Mouse (Mus musculus): ENCODE measurements around the gene Spink4. TPM values are rescaled to one million over a fixed set of nuclear protein-coding genes. Genes with fewer than 3 reads are reported as not detected.

Spink4 gene
- polyA plus RNA-seq, 1 experiment from 2014 or later: 12.1 TPM

GRCm38 (mm10) chr4:40876814-40877371 is 43.0 kb upstream of the Spink4 start:
- peaks cover 24 to 38% of the 10 kb centered on the region in 2 experiments for H3K4me1 ChIP-seq (ENCODE audit: control insufficient read depth in 2 of 2, insufficient read depth in 2 of 2, low read length in 2 of 2)
- peak overlapping the region; percentile 51 for H3K4me2 ChIP-seq (ENCODE audit: low read length)
- peak overlapping the region; percentile 63 to 70 for H3K27ac ChIP-seq (replicated peaks in 1 of 2; ENCODE audit: control insufficient read depth in 1 of 2, insufficient read depth in 1 of 2, low read depth in 2 of 2, low read length in 2 of 2)
- WGBS: 9% methylated on average over 12 of the region's 12 CpGs
- no peak overlapping the region for H3K4me3 ChIP-seq (ENCODE audit: control insufficient read depth in 1 of 2, insufficient read depth in 1 of 2, low read depth in 1 of 2, low read length in 2 of 2)
- ATAC-seq (ENCODE audit: insufficient number of reproducible peaks, insufficient read depth, low FRiP score, low read depth): peak; percentile 70
- H3K9ac ChIP-seq (ENCODE audit: low read length): peak overlapping the region; percentile 39; the same call in 1 of the 2 replicates
- H3K36me3 ChIP-seq (ENCODE audit: control insufficient read depth, insufficient read depth, low read length): no peaks in the 10 kb centered on the region
- H3K27me3 ChIP-seq (ENCODE audit: control insufficient read depth, insufficient read depth, low read length): no peaks in the 10 kb centered on the region
- no peaks in the 10 kb centered on the region for H3K9me3 ChIP-seq (ENCODE audit: control insufficient read depth, low read length)

GRCm38 (mm10) chr4:40877528-40877927 is 42.3 kb upstream of the Spink4 start:
- Histone ChIP-seq H3K36me3 (ENCODE audit: control insufficient read depth, insufficient read depth, low read length) (no peaks in the 10 kb centered on the region), H3K4me2 (ENCODE audit: low read length) (peak overlapping the region; percentile 51), H3K4me3 (ENCODE audit: control insufficient read depth in 1 of 2, insufficient read depth in 1 of 2, low read depth in 1 of 2, low read length in 2 of 2) (no peak overlapping the region), H3K9me3 (ENCODE audit: control insufficient read depth, low read length) (no peaks in the 10 kb centered on the region), H3K27me3 (ENCODE audit: control insufficient read depth, insufficient read depth, low read length) (no peaks in the 10 kb centered on the region), H3K9ac (ENCODE audit: low read length) (peak overlapping the region; percentile 39; the same call in 1 of the 2 replicates), H3K4me1 (ENCODE audit: control insufficient read depth in 2 of 2, insufficient read depth in 2 of 2, low read length in 2 of 2) (peaks cover 24 to 38% of the 10 kb centered on the region in 2 experiments), H3K27ac (replicated peaks in 1 of 2; ENCODE audit: control insufficient read depth in 1 of 2, insufficient read depth in 1 of 2, low read depth in 2 of 2, low read length in 2 of 2) (peak overlapping the region; percentile 63 to 70)
- 64% methylated on average over 5 of the region's 5 CpGs for WGBS
- no peak for ATAC-seq (ENCODE audit: insufficient number of reproducible peaks, insufficient read depth, low FRiP score, low read depth)

- H3K4me2 ChIP-seq (ENCODE audit: low read length): no peak overlapping the region
- H3K27me3 ChIP-seq (ENCODE audit: control insufficient read depth, insufficient read depth, low read length): no peaks in the 10 kb centered on the region
- no peak overlapping the region for H3K4me3 ChIP-seq (ENCODE audit: control insufficient read depth in 1 of 2, insufficient read depth in 1 of 2, low read depth in 1 of 2, low read length in 2 of 2)
- 0 out of 4 replicates have a peak, but pooled peaks cover 0 to 2% of the 10 kb centered on the region in 2 experiments for H3K4me1 ChIP-seq (ENCODE audit: control insufficient read depth in 2 of 2, insufficient read depth in 2 of 2, low read length in 2 of 2)
- WGBS: 89% methylated on average over 10 of the region's 10 CpGs
- no peak for ATAC-seq (ENCODE audit: insufficient number of reproducible peaks, insufficient read depth, low FRiP score, low read depth)
- no peaks in the 10 kb centered on the region for H3K36me3 ChIP-seq (ENCODE audit: control insufficient read depth, insufficient read depth, low read length)
- H3K9ac ChIP-seq (ENCODE audit: low read length): no peak overlapping the region
- no peak overlapping the region for H3K27ac ChIP-seq (replicated peaks in 1 of 2; ENCODE audit: control insufficient read depth in 1 of 2, insufficient read depth in 1 of 2, low read depth in 2 of 2, low read length in 2 of 2)
- no peaks in the 10 kb centered on the region for H3K9me3 ChIP-seq (ENCODE audit: control insufficient read depth, low read length)
Measured at GRCm38 (mm10) chr4:40883200-40883599, 36.7 kb upstream of the Spink4 start.

- Histone ChIP-seq H3K27me3 (ENCODE audit: control insufficient read depth, insufficient read depth, low read length) (no peaks in the 10 kb centered on the region), H3K4me1 (ENCODE audit: control insufficient read depth in 2 of 2, insufficient read depth in 2 of 2, low read length in 2 of 2) (0 out of 4 replicates have a peak, but pooled peaks cover 0 to 2% of the 10 kb centered on the region in 2 experiments), H3K4me3 (ENCODE audit: control insufficient read depth in 1 of 2, insufficient read depth in 1 of 2, low read depth in 1 of 2, low read length in 2 of 2) (no peak overlapping the region), H3K9me3 (ENCODE audit: control insufficient read depth, low read length) (no peaks in the 10 kb centered on the region), H3K36me3 (ENCODE audit: control insufficient read depth, insufficient read depth, low read length) (no peaks in the 10 kb centered on the region), H3K9ac (ENCODE audit: low read length) (no peak overlapping the region), H3K27ac (replicated peaks in 1 of 2; ENCODE audit: control insufficient read depth in 1 of 2, insufficient read depth in 1 of 2, low read depth in 2 of 2, low read length in 2 of 2) (no peak overlapping the region), H3K4me2 (ENCODE audit: low read length) (no peak overlapping the region)
- WGBS: 82% methylated on average over 12 of the region's 12 CpGs
- ATAC-seq (ENCODE audit: insufficient number of reproducible peaks, insufficient read depth, low FRiP score, low read depth): no peak
Measured at GRCm38 (mm10) chr4:40884282-40885165, 35.3 kb upstream of the Spink4 start.

- 88% methylated on average over 2 of the region's 2 CpGs for WGBS
- Histone ChIP-seq H3K9ac (ENCODE audit: low read length) (no peak overlapping the region), H3K4me1 (ENCODE audit: control insufficient read depth in 2 of 2, insufficient read depth in 2 of 2, low read length in 2 of 2) (0 out of 4 replicates have a peak, but pooled peaks cover 0 to 2% of the 10 kb centered on the region in 2 experiments), H3K27ac (replicated peaks in 1 of 2; ENCODE audit: control insufficient read depth in 1 of 2, insufficient read depth in 1 of 2, low read depth in 2 of 2, low read length in 2 of 2) (no peak overlapping the region), H3K9me3 (ENCODE audit: control insufficient read depth, low read length) (no peaks in the 10 kb centered on the region), H3K27me3 (ENCODE audit: control insufficient read depth, insufficient read depth, low read length) (no peaks in the 10 kb centered on the region), H3K4me2 (ENCODE audit: low read length) (no peak overlapping the region), H3K4me3 (ENCODE audit: control insufficient read depth in 1 of 2, insufficient read depth in 1 of 2, low read depth in 1 of 2, low read length in 2 of 2) (no peak overlapping the region), H3K36me3 (ENCODE audit: control insufficient read depth, insufficient read depth, low read length) (no peaks in the 10 kb centered on the region)
- ATAC-seq (ENCODE audit: insufficient number of reproducible peaks, insufficient read depth, low FRiP score, low read depth): no peak
Measured at GRCm38 (mm10) chr4:40885166-40885525, 34.7 kb upstream of the Spink4 start.

GRCm38 (mm10) chr4:40885883-40886282 is 34.0 kb upstream of the Spink4 start:
- Histone ChIP-seq H3K4me3 (ENCODE audit: control insufficient read depth in 1 of 2, insufficient read depth in 1 of 2, low read depth in 1 of 2, low read length in 2 of 2) (no peak overlapping the region), H3K4me1 (ENCODE audit: control insufficient read depth in 2 of 2, insufficient read depth in 2 of 2, low read length in 2 of 2) (0 out of 4 replicates have a peak, but pooled peaks cover 0 to 2% of the 10 kb centered on the region in 2 experiments), H3K27ac (replicated peaks in 1 of 2; ENCODE audit: control insufficient read depth in 1 of 2, insufficient read depth in 1 of 2, low read depth in 2 of 2, low read length in 2 of 2) (no peak overlapping the region), H3K27me3 (ENCODE audit: control insufficient read depth, insufficient read depth, low read length) (no peaks in the 10 kb centered on the region), H3K4me2 (ENCODE audit: low read length) (no peak overlapping the region), H3K36me3 (ENCODE audit: control insufficient read depth, insufficient read depth, low read length) (no peaks in the 10 kb centered on the region), H3K9me3 (ENCODE audit: control insufficient read depth, low read length) (no peaks in the 10 kb centered on the region), H3K9ac (ENCODE audit: low read length) (no peak overlapping the region)
- WGBS: 45% methylated on average over 4 of the region's 4 CpGs
- no peak for ATAC-seq (ENCODE audit: insufficient number of reproducible peaks, insufficient read depth, low FRiP score, low read depth)

GRCm38 (mm10) chr4:40888839-40889238 is 31.0 kb upstream of the Spink4 start:
- ATAC-seq (ENCODE audit: insufficient number of reproducible peaks, insufficient read depth, low FRiP score, low read depth): no peak
- Histone ChIP-seq H3K9me3 (ENCODE audit: control insufficient read depth, low read length) (no peaks in the 10 kb centered on the region), H3K9ac (ENCODE audit: low read length) (no peak overlapping the region), H3K4me3 (ENCODE audit: control insufficient read depth in 1 of 2, insufficient read depth in 1 of 2, low read depth in 1 of 2, low read length in 2 of 2) (no peak overlapping the region), H3K36me3 (ENCODE audit: control insufficient read depth, insufficient read depth, low read length) (no peaks in the 10 kb centered on the region), H3K27ac (replicated peaks in 1 of 2; ENCODE audit: control insufficient read depth in 1 of 2, insufficient read depth in 1 of 2, low read depth in 2 of 2, low read length in 2 of 2) (no peak overlapping the region), H3K4me2 (ENCODE audit: low read length) (no peak overlapping the region), H3K4me1 (ENCODE audit: control insufficient read depth in 2 of 2, insufficient read depth in 2 of 2, low read length in 2 of 2) (0 out of 4 replicates have a peak, but pooled peaks cover 0 to 2% of the 10 kb centered on the region in 2 experiments), H3K27me3 (ENCODE audit: control insufficient read depth, insufficient read depth, low read length) (no peaks in the 10 kb centered on the region)
- 62% methylated on average over 11 of the region's 11 CpGs for WGBS

All from heart, embryonic 14.5 days (tissue).